Mouse (Mus musculus) left cerebral cortex, postnatal 10 days (tissue): ENCODE data around the gene Inhbc. TPM values are rescaled to one million over a fixed set of nuclear protein-coding genes. Genes with fewer than 3 reads are reported as not detected.

ENCODE experiments used
- DNase-seq, 2 experiments: peaks; one replicate each; pipeline ENCODE4 v3.0.0; 2021 to 2022; ENCODE audit warnings: low spot score in 2 of 2, mixed read lengths in 1 of 2; ENCODE audit errors: extremely low spot score in 1 of 2
- intact Hi-C: fragments of 180-260 bp; cut with DNase I; formaldehyde crosslinking; loops from one replicate; pipeline ENCODE4 v1.15.1; 2025
- total RNA-seq, 2 experiments: library from RNA; stranded (reverse); gene quantifications; 2 replicates each; pipeline ENCODE4 v1.2.3; 2021

Gene Inhbc
- total RNA-seq, 2 experiments from 2014 or later: not detected

GRCm38 (mm10) chr10:127353909-127354895 lies 16.0 kb downstream of the Inhbc start, which contains the start of gene Inhbe:
Gene Inhbe, minus strand, starts transcription at chr10:127354411.
- intact Hi-C loops: loop anchor here (5.0 kb wide), 1 partner anchor 68 kb away; no protein-coding TSS in a partner anchor
- peak; percentile 60 to 78 for DNase-seq

- intact Hi-C loops: loop anchor here (5.0 kb wide), 1 partner anchor 70 kb away; no protein-coding TSS in a partner anchor
- no peak for DNase-seq
These were observed 17.5 kb downstream of the Inhbc start for GRCm38 (mm10) chr10:127352766-127353165.

- peak in 1 of 2 experiments; percentile 33 for DNase-seq
- intact Hi-C loops: loop anchor here (5.0 kb wide), 1 partner anchor 70 kb away; no protein-coding TSS in a partner anchor
These were observed 18.0 kb downstream of the Inhbc start for GRCm38 (mm10) chr10:127352187-127352586.

GRCm38 (mm10) chr10:127351719-127352118 lies 18.5 kb downstream of the Inhbc start:
- peak in 1 of 2 experiments; percentile 29 for DNase-seq
- intact Hi-C loops: loop anchor here (5.0 kb wide), 1 partner anchor 71 kb away; no protein-coding TSS in a partner anchor

GRCm38 (mm10) chr10:127351285-127351595 lies 19.0 kb downstream of the Inhbc start:
- intact Hi-C loops: loop anchor here (5.0 kb wide), 1 partner anchor 71 kb away; no protein-coding TSS in a partner anchor
- no peak for DNase-seq

- intact Hi-C loops: loop anchor here (5.0 kb wide), 1 partner anchor 72 kb away; no protein-coding TSS in a partner anchor
- peak; percentile 52 to 80 for DNase-seq
These were observed 19.5 kb downstream of the Inhbc start for GRCm38 (mm10) chr10:127350594-127351284.

GRCm38 (mm10) chr10:127349810-127350209 lies 20.4 kb downstream of the Inhbc start:
- intact Hi-C loops: loop anchor here (5.0 kb wide), 1 partner anchor 72 kb away; no protein-coding TSS in a partner anchor
- no peak for DNase-seq

GRCm38 (mm10) chr10:127348957-127349356 lies 21.3 kb downstream of the Inhbc start:
- intact Hi-C loops: no loop called here

GRCm38 (mm10) chr10:127346173-127346572 lies 24.1 kb downstream of the Inhbc start:
- intact Hi-C loops: no loop called here
- no peak for DNase-seq

More at GRCm38 (mm10) chr10:127348957-127349356, 21.3 kb downstream of the Inhbc start:
- no peak for DNase-seq

- intact Hi-C loops: no loop called here
- DNase-seq: no peak
These were observed 27.2 kb downstream of the Inhbc start for GRCm38 (mm10) chr10:127343029-127343428.

GRCm38 (mm10) chr10:127341891-127342639 lies 28.2 kb downstream of the Inhbc start, which contains the start of gene Gli1:
Gene Gli1, minus strand, starts transcription at chr10:127341974.
- intact Hi-C loops: no loop called here
- DNase-seq: peak; percentile 63 to 87

GRCm38 (mm10) chr10:127341360-127341690 lies 28.9 kb downstream of the Inhbc start:
- peak in 1 of 2 experiments; percentile 44 for DNase-seq
- intact Hi-C loops: no loop called here

GRCm38 (mm10) chr10:127340577-127341359 lies 29.5 kb downstream of the Inhbc start:
- peak in 1 of 2 experiments; percentile 62 for DNase-seq
- intact Hi-C loops: no loop called here

- intact Hi-C loops: loop anchor here (5.0 kb wide), 1 partner anchor 197 kb away; no protein-coding TSS in a partner anchor
- peak in 1 of 2 experiments; percentile 77 for DNase-seq
These were observed 30.3 kb downstream of the Inhbc start for GRCm38 (mm10) chr10:127339683-127340576.

- intact Hi-C loops: loop anchor here (5.0 kb wide), 1 partner anchor 198 kb away; no protein-coding TSS in a partner anchor
- peak; percentile 86 to 88 for DNase-seq
These were observed 31.1 kb downstream of the Inhbc start for GRCm38 (mm10) chr10:127338930-127339682.

- no peak for DNase-seq
- intact Hi-C loops: loop anchor here (5.0 kb wide), 1 partner anchor 200 kb away; no protein-coding TSS in a partner anchor
These were observed 32.6 kb downstream of the Inhbc start for GRCm38 (mm10) chr10:127337536-127338099.
